Mouse (Mus musculus): ENCODE measurements around the gene BC028528. TPM values are rescaled to one million over a fixed set of nuclear protein-coding genes. Genes with fewer than 3 reads are reported as not detected.
"Not testable (repeated sequence)": the region's sequence is repeated elsewhere in the genome, so short reads cannot be mapped to it uniquely, and the experiment has no call there.

Gene BC028528
- total and polyA plus RNA-seq, 3 experiments: 8.5 to 14.5 (median 9.0) TPM

DNA sequence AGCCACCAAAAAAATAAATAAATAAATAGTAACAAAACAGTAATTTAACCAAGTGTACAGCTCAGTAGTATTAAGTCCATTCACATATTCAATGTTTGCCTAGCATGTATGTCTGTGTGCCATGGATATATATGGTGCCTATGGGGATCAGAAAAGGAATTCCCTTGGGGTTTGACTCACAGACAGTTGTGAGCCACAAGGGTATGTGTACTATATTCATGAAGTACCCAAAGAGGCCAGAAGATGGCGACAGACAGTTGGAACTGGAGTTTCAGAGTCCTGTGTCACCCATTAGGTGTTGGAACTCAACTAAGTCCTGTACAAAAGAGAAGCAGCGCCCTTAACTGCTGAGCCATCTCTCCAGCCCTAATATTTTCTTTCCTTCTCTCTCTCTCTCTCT is 30.0 kb downstream of the BC028528 start:
- no peak for TF ChIP-seq EP300 (IDR thresholded peaks at IDR 0.05; ENCODE audit: insufficient read depth, low read depth, low read length)
- no peak for TF ChIP-seq POLR2A (IDR thresholded peaks at IDR 0.05; ENCODE audit: insufficient read depth, low read depth, low read length)
- peak; percentile 83 for TF ChIP-seq CTCF (IDR thresholded peaks at IDR 0.05)
- Histone ChIP-seq H3K27ac (no peak overlapping the region), H3K4me1 (ENCODE audit: control insufficient read depth, insufficient read depth, low read length) (no peaks in the 10 kb centered on the region; the same call in 1 of the 2 replicates), H3K27me3 (ENCODE audit: control insufficient read depth, insufficient read depth, low read length) (no peaks in the 10 kb centered on the region), H3K4me3 (no peak overlapping the region), H3K9ac (ENCODE audit: low read depth, low read length) (no peak overlapping the region), H3K36me3 (ENCODE audit: control insufficient read depth, insufficient read depth, low read length) (peaks cover 4% of the 10 kb centered on the region; the same call in 1 of the 2 replicates), H3K79me2 (replicated peaks; ENCODE audit: control insufficient read depth, insufficient read depth, low read length) (no peaks in the 10 kb centered on the region; the same call in 1 of the 2 replicates)
- intact Hi-C loops (cut with DNase I): loop anchor here (1.0 to 2.0 kb wide), 2 partner anchors 45 to 191 kb away; no protein-coding TSS in a partner anchor
- WGBS: 53% methylated on average over 2 of the region's 2 CpGs
- peak in 1 of 2 experiments; percentile 49 for DNase-seq

DNA sequence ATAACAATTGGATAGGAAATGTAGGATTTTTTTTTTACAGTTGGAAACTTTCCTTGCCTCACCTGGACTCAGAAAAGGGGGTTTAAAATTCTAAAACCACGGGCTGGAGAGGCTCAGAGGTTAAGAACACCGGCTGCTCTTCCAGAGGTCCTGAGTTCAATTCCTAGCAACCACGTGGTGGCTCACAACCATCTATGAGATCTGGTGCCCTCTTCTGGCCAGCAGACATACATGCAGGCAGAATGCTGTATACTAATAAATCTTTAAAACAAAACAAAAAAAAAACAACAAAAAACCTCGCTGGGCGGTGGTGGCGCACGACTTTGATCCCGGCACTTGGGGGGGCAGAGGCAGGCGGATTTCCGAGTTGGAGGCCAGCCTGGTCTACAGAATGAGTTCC is 30.6 kb downstream of the BC028528 start:
- no peaks in the 10 kb centered on the region; the same call in 1 of the 2 replicates for H3K4me1 ChIP-seq (ENCODE audit: control insufficient read depth, insufficient read depth, low read length)
- no peak overlapping the region for H3K27ac ChIP-seq
- no peak overlapping the region for H3K9ac ChIP-seq (ENCODE audit: low read depth, low read length)
- intact Hi-C loops (cut with DNase I): loop anchor here (2.0 kb wide), 1 partner anchor 192 kb away; no protein-coding TSS in a partner anchor
- DNase-seq: no peak
- TF ChIP-seq CTCF (IDR thresholded peaks at IDR 0.05) (peak; percentile 57), POLR2A (IDR thresholded peaks at IDR 0.05; ENCODE audit: insufficient read depth, low read depth, low read length) (no peak)
- no peaks in the 10 kb centered on the region for H3K27me3 ChIP-seq (ENCODE audit: control insufficient read depth, insufficient read depth, low read length)
- H3K36me3 ChIP-seq (ENCODE audit: control insufficient read depth, insufficient read depth, low read length): peaks cover 4% of the 10 kb centered on the region; the same call in 1 of the 2 replicates
- WGBS: 80% methylated on average over 10 of the region's 10 CpGs
- H3K4me3 ChIP-seq: no peak overlapping the region
- H3K79me2 ChIP-seq (replicated peaks; ENCODE audit: control insufficient read depth, insufficient read depth, low read length): no peaks in the 10 kb centered on the region; the same call in 1 of the 2 replicates

GRCm38 (mm10) chr3:95860323-95860722 is 31.5 kb downstream of the BC028528 start:
- WGBS: 70% methylated on average over 3 of the region's 3 CpGs
- TF ChIP-seq CTCF (IDR thresholded peaks at IDR 0.05): peak; percentile 49
- TF ChIP-seq POLR2A (IDR thresholded peaks at IDR 0.05; ENCODE audit: insufficient read depth, low read depth, low read length): no peak
- TF ChIP-seq EP300 (IDR thresholded peaks at IDR 0.05; ENCODE audit: insufficient read depth, low read depth, low read length): no peak

DNA sequence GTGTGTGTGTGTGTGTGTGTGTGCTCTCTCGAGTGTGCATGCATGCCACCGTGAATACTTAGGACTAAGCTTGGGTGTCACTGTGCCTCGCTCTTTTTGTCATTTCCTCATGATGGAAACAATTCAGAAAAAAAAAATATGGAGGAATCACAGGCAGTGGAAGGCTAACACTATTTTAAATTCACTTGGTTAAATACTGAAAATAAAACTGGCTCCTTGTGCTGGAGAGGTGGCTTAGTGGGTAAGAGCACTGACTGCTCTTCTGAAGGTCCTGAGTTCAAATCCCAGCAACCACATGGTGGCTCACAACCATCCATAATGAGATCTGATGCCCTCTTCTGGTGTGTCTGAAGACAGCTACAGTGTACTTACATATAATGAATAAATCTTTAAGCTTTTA is 33.5 kb downstream of the BC028528 start:
- 73% methylated on average over 3 of the region's 3 CpGs for WGBS
- H3K9ac ChIP-seq (ENCODE audit: low read depth, low read length); H3K4me3 ChIP-seq; H3K36me3 ChIP-seq (ENCODE audit: control insufficient read depth, insufficient read depth, low read length); H3K79me2 ChIP-seq (replicated peaks; ENCODE audit: control insufficient read depth, insufficient read depth, low read length); DNase-seq; intact Hi-C loops (cut with DNase I); H3K27me3 ChIP-seq (ENCODE audit: control insufficient read depth, insufficient read depth, low read length); H3K27ac ChIP-seq; H3K4me1 ChIP-seq (ENCODE audit: control insufficient read depth, insufficient read depth, low read length): not testable (repeated sequence)

More at GRCm38 (mm10) chr3:95860323-95860722, 31.5 kb downstream of the BC028528 start:
- peaks cover 2% of the 10 kb centered on the region; the same call in 1 of the 2 replicates for H3K36me3 ChIP-seq (ENCODE audit: control insufficient read depth, insufficient read depth, low read length)
- no peaks in the 10 kb centered on the region for H3K27me3 ChIP-seq (ENCODE audit: control insufficient read depth, insufficient read depth, low read length)
- no peak overlapping the region for H3K4me3 ChIP-seq
- H3K27ac ChIP-seq: no peak overlapping the region
- H3K4me1 ChIP-seq (ENCODE audit: control insufficient read depth, insufficient read depth, low read length): no peaks in the 10 kb centered on the region
- H3K79me2 ChIP-seq (replicated peaks; ENCODE audit: control insufficient read depth, insufficient read depth, low read length): no peaks in the 10 kb centered on the region
- intact Hi-C loops (cut with DNase I): loop anchor here (2.0 kb wide), 1 partner anchor 192 kb away; no protein-coding TSS in a partner anchor
- H3K9ac ChIP-seq (ENCODE audit: low read depth, low read length): no peak overlapping the region
- DNase-seq: no peak

DNA sequence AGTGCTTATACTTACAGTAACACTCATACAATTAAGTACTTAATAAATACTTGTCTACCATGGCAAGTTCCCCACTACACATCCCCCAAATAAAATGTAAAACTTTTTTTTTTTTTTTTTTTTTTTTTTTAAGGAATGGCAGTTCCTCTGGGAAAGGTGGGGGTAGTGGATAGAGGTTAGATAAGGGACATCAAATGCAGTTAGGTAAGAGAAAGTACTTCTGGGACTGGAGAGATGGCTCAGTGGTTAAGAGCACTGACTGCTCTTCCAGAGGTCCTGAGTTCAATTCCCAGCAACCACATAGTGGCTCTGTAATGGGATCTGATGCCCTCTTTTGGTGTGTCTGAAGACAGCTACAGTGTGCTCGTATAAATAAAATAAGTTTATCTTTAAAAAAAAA is 34.8 kb downstream of the BC028528 start:
- DNase-seq; H3K36me3 ChIP-seq (ENCODE audit: control insufficient read depth, insufficient read depth, low read length); H3K79me2 ChIP-seq (replicated peaks; ENCODE audit: control insufficient read depth, insufficient read depth, low read length); H3K27ac ChIP-seq; H3K4me3 ChIP-seq; H3K4me1 ChIP-seq (ENCODE audit: control insufficient read depth, insufficient read depth, low read length); H3K27me3 ChIP-seq (ENCODE audit: control insufficient read depth, insufficient read depth, low read length); H3K9ac ChIP-seq (ENCODE audit: low read depth, low read length); intact Hi-C loops (cut with DNase I): not testable (repeated sequence)
- 85% methylated on average over 1 of the region's 1 CpGs for WGBS

GRCm38 (mm10) chr3:95856115-95856514 is 35.7 kb downstream of the BC028528 start:
- peak overlapping the region; percentile 58 for H3K9ac ChIP-seq (ENCODE audit: low read depth, low read length)
- TF ChIP-seq EP300 (IDR thresholded peaks at IDR 0.05; ENCODE audit: insufficient read depth, low read depth, low read length): no peak
- no peak for TF ChIP-seq POLR2A (IDR thresholded peaks at IDR 0.05; ENCODE audit: insufficient read depth, low read depth, low read length)
- TF ChIP-seq CTCF (IDR thresholded peaks at IDR 0.05): no peak
- no peaks in the 10 kb centered on the region for H3K79me2 ChIP-seq (replicated peaks; ENCODE audit: control insufficient read depth, insufficient read depth, low read length)
- H3K36me3 ChIP-seq (ENCODE audit: control insufficient read depth, insufficient read depth, low read length): peaks cover 11% of the 10 kb centered on the region
- intact Hi-C loops (cut with DNase I): no loop called here
- peak overlapping the region; percentile 80 for H3K27ac ChIP-seq
- no peaks in the 10 kb centered on the region for H3K27me3 ChIP-seq (ENCODE audit: control insufficient read depth, insufficient read depth, low read length)
- peak overlapping the region; percentile 84 for H3K4me3 ChIP-seq
- 24% methylated on average over 7 of the region's 7 CpGs for WGBS
- no peak for DNase-seq
- H3K4me1 ChIP-seq (ENCODE audit: control insufficient read depth, insufficient read depth, low read length): peaks cover 1% of the 10 kb centered on the region; the same call in 1 of the 2 replicates
